In the genomic region with DNA sequence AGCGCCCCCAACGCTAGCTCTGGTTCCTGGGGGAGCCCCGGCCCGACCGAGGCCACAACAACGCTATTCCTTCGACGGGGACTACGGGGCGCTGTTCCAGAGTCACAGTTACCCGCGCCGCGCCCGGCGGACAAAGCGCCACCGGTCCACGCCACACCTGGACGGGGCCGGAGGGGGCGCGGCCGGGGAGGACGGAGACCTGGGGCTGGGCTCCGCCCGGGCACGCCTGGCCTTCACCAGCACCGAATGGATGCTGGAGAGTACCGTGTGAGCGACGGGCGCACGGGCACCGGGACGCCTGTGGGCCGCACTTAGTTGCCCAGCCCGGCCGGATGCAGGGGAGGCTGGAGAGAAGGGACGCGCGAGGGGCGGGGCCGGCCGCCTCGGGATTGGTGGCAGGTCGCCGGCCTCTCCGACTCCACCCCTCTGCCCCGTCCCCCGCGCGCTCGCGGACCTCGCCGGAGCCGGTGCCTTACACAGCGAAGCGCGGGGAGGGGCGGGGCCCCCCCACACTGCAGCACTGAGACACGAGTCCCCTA, we compare ENCODE assay signal across 8 mouse cellular contexts. TPM values are rescaled to one million over a fixed set of nuclear protein-coding genes. Genes with fewer than 3 reads are reported as not detected.
DNase-seq lines count a peak whose midpoint lies in the region; ATAC-seq lines count a peak whose summit lies in the region.

No protein-coding gene starts in this region.

- no peaks in the 10 kb centered on the region for H3K9me3 ChIP-seq in forebrain, embryonic 14.5 days (replicated peaks; ENCODE audit: control insufficient read depth, low read length)
- no peaks in the 10 kb centered on the region for H3K9me3 ChIP-seq in liver, embryonic 13.5 days (replicated peaks)

- H3K4me2 ChIP-seq in forebrain, embryonic 14.5 days (ENCODE audit: low read length) = peak overlapping the region; percentile 66
- H3K4me2 ChIP-seq in liver, embryonic 13.5 days = peak overlapping the region; percentile 75

- peaks cover 3% of the 10 kb centered on the region; the same call in 1 of the 2 replicates for H3K4me1 ChIP-seq in forebrain, embryonic 14.5 days (ENCODE audit: control insufficient read depth, insufficient read depth, low read length)
- peaks cover 10% of the 10 kb centered on the region for H3K4me1 ChIP-seq in liver, embryonic 13.5 days (replicated peaks)

- H3K4me3 ChIP-seq in forebrain, embryonic 14.5 days (ENCODE audit: low read depth, low read length) = peak overlapping the region; percentile 31
- peak overlapping the region; percentile 55 for H3K4me3 ChIP-seq in liver, embryonic 13.5 days (replicated peaks)

- WGBS in forebrain, embryonic 14.5 days = 2% methylated on average over 48 of the region's 63 CpGs
- WGBS in liver, embryonic 13.5 days (ENCODE audit: insufficient replicate concordance) = 2% methylated on average over 60 of the region's 63 CpGs

- H3K36me3 ChIP-seq in forebrain, embryonic 14.5 days (ENCODE audit: control insufficient read depth, insufficient read depth, low read length) = peaks cover 18% of the 10 kb centered on the region
- no peaks in the 10 kb centered on the region for H3K36me3 ChIP-seq in liver, embryonic 13.5 days

- no peaks in the 10 kb centered on the region for H3K27me3 ChIP-seq in forebrain, embryonic 14.5 days (replicated peaks; ENCODE audit: control insufficient read depth, insufficient read depth, low read length)
- peaks cover 25% of the 10 kb centered on the region for H3K27me3 ChIP-seq in liver, embryonic 13.5 days

- ATAC-seq in forebrain, embryonic 14.5 days = peak; percentile 69
- ATAC-seq in liver, embryonic 13.5 days (ENCODE audit: low read depth) = peak; percentile 63; the same call in 1 of the 2 replicates

- DNase-seq in CD4-positive, CD25-positive, alpha-beta regulatory T cell, adult 2 months (ENCODE audit: low read depth, low spot score) = peak; percentile 41
- peak; percentile 75 to 86 for DNase-seq in adrenal gland, adult (ENCODE audit: inconsistent age in 2 of 2, low spot score in 1 of 2)
- peak; percentile 51 for DNase-seq in forebrain, embryonic 14.5 days (ENCODE audit: low spot score)
- peak; percentile 64 for DNase-seq in induced T-regulatory cell, adult 2 months (ENCODE audit: low read depth)
- DNase-seq in liver, embryonic 13.5 days = peak; percentile 34
- DNase-seq in neural tube, embryonic 10.5 days (ENCODE audit: extremely low spot score, low spot score) = peak; percentile 74
- no peak for DNase-seq in T-cell, adult 2 months (ENCODE audit: low spot score)
- DNase-seq in layer of hippocampus, postnatal 14 days (ENCODE audit: low spot score in 2 of 2) = no peak

- peak overlapping the region; percentile 54 for H3K9ac ChIP-seq in forebrain, embryonic 14.5 days (ENCODE audit: low read length)
- H3K9ac ChIP-seq in liver, embryonic 13.5 days = peak overlapping the region; percentile 36

- H3K27ac ChIP-seq in forebrain, embryonic 14.5 days (ENCODE audit: low read depth, low read length) = no peak overlapping the region
- H3K27ac ChIP-seq in liver, embryonic 13.5 days = no peak overlapping the region

RNA-seq across cellular contexts. Expression of a gene that starts 15.5 kb away (rescaled TPM):
- polyA plus RNA-seq in forebrain, embryonic 14.5 days (2014; fragmentation: Nextera tagmentation; extraction: Ambion mirVana) = 8.7 and 9.8 TPM in 2 replicates
- 0.15 and 0.36 TPM in 2 replicates for polyA plus RNA-seq in liver, embryonic 13.5 days (2015; fragmentation: Nextera tagmentation; extraction: Ambion mirVana)
- 10 to 100 TPM; 80.1 to 83.1 TPM for total RNA-seq in layer of hippocampus, postnatal 14 days (2021)

RNA-seq across cellular contexts. Expression of a gene that starts 30.0 kb away (rescaled TPM):
- polyA plus RNA-seq in forebrain, embryonic 14.5 days (2014; fragmentation: Nextera tagmentation; extraction: Ambion mirVana) = 3.3 and 4.9 TPM in 2 replicates
- 32.1 and 32.9 TPM in 2 replicates for polyA plus RNA-seq in liver, embryonic 13.5 days (2015; fragmentation: Nextera tagmentation; extraction: Ambion mirVana)
- 1 to 10 TPM; 3.2 to 3.8 TPM for total RNA-seq in layer of hippocampus, postnatal 14 days (2021)

RNA-seq across cellular contexts. Expression of a gene that starts 43.0 kb away (rescaled TPM):
- polyA plus RNA-seq in forebrain, embryonic 14.5 days (2014; fragmentation: Nextera tagmentation; extraction: Ambion mirVana) = not detected in 2 replicates
- polyA plus RNA-seq in liver, embryonic 13.5 days (2015; fragmentation: Nextera tagmentation; extraction: Ambion mirVana) = not detected in 2 replicates
- total RNA-seq in layer of hippocampus, postnatal 14 days (2021) = not detected

RNA-seq across cellular contexts. Expression of a gene that starts 55.4 kb away (rescaled TPM):
- polyA plus RNA-seq in forebrain, embryonic 14.5 days (2014; fragmentation: Nextera tagmentation; extraction: Ambion mirVana) = not detected in 2 replicates
- not detected in 2 replicates for polyA plus RNA-seq in liver, embryonic 13.5 days (2015; fragmentation: Nextera tagmentation; extraction: Ambion mirVana)
- total RNA-seq in layer of hippocampus, postnatal 14 days (2021) = not detected

Comparison
In these comparisons a context has a peak if more than half of its experiments do, and no peak if none do; other contexts are left out.
1. DNase-seq: peak in CD4-positive, CD25-positive, alpha-beta regulatory T cell, adult 2 months (single experiment), adrenal gland, adult (2 of 2), forebrain, embryonic 14.5 days (single experiment), induced T-regulatory cell, adult 2 months (single experiment), liver, embryonic 13.5 days (single experiment) and neural tube, embryonic 10.5 days (single experiment); none in T-cell, adult 2 months (single experiment) and layer of hippocampus, postnatal 14 days (0 of 2).